Mouse (Mus musculus) left cerebral cortex, adult 18-20 months (tissue): ENCODE results near the gene Kncn. TPM values are rescaled to one million over a fixed set of nuclear protein-coding genes. Genes with fewer than 3 reads are reported as not detected.
A peak's percentile ranks its signal among the peaks of the same experiment; 100 is the strongest.

Experiments used
- DNase-seq, 2 experiments: peaks; one replicate each; pipeline ENCODE4 v3.0.0; 2021 to 2022; ENCODE audit warnings: low spot score in 2 of 2, mixed read lengths in 1 of 2
- total RNA-seq, 2 experiments: library from RNA; stranded (reverse); gene quantifications; 2 replicates each; pipeline ENCODE4 v1.2.3; 2021

Kncn gene
- total RNA-seq, 2 experiments from 2014 or later: 0.28 to 0.30 TPM

DNA sequence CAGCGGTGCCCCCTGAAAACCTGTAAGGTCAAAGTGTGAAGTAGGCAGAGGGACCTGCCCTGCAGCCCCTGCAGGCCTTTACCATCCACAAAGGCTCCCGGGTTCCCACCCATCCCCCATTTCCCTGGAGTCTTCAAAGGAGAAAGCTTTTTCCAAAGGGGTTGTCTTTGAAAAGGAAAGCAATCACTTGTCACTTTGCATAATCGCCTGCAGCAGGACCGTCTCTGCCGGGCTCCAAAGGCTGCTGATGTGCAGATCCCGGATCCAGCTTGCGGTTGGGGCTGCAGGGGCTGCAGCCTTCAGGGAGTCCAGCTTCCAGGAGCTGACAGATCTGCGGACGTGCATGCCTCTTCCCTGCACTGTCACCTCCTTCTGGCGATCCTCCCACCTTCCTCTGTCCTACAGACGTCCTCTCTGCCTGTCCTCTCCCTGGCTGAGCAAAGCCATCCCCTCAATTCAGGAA, 6.0 kb upstream of the Kncn start:
- DNase-seq: no peak

- no peak for DNase-seq
Observed at GRCm38 (mm10) chr4:115878828-115879227, 5.4 kb upstream of the Kncn start.

GRCm38 (mm10) chr4:115881183-115881582, 3.0 kb upstream of the Kncn start:
- DNase-seq: no peak

DNA sequence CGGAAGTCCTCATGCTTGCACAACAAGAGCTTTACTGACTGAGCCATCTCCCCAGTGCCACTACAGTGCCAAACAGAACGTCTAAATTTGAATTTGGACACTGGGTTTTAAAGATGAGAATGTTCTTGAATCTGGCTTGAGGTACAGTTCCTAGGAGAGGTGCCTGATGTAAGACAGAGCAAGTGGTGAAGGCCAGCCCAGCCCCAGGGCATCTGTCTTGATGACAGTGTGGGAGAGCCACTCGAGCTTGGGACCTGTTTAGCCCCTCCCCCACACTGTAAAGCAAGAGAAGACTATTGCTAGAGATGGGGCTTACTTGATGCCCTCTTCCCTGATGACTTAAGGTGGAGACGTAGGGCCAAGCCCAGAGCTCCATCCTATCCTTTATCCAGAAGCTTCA, 2.0 kb upstream of the Kncn start:
- no peak for DNase-seq

- DNase-seq: no peak
Observed at GRCm38 (mm10) chr4:115885846-115886245, 1.6 kb downstream of the Kncn start.

DNA sequence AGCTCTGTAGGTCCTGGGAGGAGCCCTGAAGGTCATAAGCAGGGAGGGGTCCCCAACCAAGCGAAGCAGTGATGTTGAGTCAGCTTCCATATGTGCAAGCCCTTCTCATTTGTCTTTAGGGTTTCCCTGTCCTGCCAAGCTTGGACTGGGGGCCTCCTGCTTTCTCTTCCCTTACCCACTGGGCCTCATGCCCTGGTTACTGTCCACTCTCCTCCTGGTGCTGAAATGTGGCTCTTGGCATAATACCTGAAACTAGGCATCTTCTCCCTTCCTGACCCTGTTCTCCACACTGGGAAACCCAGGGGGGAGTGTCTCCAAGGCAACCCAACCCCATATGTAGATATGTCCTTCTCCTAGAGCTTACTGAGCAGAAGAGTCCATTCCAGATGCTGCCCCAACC, 2.7 kb downstream of the Kncn start:
- no peak for DNase-seq

DNA sequence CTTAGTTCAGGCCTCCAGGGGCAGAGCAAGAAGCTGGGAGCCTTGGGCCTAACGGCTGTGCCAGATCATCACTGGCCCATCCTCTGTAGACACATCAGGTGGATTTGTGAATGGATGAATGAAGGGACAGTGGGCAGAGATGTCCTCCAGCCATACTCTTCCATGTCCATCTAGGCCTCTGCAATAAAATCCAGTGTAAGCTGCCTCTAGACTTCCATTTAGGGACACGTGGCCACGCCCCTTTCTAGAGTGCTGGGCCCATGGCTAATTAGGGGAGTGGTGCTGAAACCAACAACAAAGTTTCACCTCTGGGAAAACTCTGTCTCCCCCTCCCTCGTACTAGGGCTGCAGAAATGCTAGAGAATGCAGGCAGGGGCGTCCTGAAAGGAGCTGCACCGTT, 5.9 kb downstream of the Kncn start:
- DNase-seq: no peak

DNA sequence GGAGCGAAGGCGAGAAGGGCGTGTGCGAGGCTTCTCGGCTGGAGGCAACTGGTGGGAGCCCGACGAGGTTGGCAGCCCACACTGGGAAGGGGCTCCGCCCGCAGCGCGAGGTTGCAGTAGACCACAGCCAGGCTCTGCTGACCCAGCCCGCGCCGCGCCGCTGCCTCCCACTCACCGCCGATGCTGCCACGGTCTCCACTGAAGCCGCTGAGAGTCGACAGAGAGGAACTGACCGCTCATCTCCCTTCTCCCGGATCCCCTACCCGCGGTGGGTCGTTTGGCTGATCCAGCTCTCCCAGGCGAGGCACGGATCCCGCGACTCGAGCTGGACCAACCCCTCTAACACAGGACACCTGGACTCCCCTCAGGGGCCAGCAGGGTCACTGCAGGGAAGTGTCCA, 6.4 kb downstream of the Kncn start, which contains the start of gene 6430628N08Rik:
Gene 6430628N08Rik, plus strand, starts transcription at position 113 of the 400 bp plus-strand sequence.
- no peak for DNase-seq

DNA sequence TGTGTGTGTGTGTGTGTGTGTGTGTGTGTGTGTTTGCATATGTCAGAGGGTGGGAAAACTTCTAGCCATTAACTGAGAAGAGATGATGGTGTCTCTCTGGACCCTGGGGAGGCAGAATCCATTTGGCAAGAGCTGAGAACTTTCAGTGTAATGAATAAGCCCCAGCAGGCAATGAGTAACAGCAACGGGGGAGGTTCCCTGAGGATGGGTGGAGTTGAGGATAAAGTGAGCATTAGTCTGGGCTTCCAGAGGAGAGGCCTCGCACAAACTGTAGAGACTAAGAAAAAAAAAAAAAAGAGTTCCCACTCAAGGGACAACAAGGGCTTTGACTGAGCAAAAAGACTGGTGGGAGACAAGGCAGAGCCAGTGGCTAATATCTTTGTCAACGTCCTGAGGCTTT, 10.1 kb downstream of the Kncn start:
- no peak for DNase-seq

DNA sequence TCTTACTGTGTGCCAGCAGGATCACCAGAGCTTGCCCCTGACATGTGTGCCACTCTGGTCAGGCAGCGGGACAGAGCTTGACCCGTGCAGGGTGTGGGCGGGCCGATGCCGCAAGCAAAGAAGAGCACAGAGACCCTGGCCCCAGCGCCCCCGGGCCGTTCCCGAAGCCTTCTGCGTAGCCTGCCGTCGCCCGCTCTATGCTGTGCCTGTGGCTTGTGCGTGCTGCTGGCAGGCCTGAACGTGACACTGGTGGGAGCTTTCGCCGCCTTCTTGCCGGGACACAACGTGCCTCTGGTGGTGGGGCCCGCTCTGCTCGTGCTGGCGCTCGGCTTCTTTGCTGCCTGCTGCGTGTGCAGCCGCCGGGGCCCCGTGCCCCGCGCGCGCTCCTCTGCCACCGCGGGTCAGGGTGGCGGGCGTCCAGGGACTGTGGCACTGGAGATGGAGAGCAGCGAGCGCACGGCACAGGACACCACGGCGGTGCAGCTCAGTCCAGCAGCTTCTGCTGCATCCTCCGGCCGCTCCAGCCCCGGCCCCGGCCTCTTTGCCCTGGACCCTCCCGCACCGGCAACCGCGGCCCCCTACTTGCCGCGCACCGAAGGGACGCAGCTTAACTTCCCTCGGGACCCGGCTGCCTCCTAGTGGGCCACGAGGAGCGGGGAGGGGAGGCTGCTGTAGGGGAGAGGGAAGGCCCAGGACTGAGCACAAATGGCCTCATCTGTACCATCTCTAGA, 13.9 kb downstream of the Kncn start:
- no peak for DNase-seq

- peak; percentile 84 to 93 for DNase-seq
Observed at GRCm38 (mm10) chr4:115902816-115903215, 18.6 kb downstream of the Kncn start.

GRCm38 (mm10) chr4:115904375-115904774, 20.2 kb downstream of the Kncn start:
- no peak for DNase-seq

GRCm38 (mm10) chr4:115905701-115906100, 21.5 kb downstream of the Kncn start:
- no peak for DNase-seq

GRCm38 (mm10) chr4:115906791-115907190, 22.6 kb downstream of the Kncn start:
- DNase-seq: no peak

DNA sequence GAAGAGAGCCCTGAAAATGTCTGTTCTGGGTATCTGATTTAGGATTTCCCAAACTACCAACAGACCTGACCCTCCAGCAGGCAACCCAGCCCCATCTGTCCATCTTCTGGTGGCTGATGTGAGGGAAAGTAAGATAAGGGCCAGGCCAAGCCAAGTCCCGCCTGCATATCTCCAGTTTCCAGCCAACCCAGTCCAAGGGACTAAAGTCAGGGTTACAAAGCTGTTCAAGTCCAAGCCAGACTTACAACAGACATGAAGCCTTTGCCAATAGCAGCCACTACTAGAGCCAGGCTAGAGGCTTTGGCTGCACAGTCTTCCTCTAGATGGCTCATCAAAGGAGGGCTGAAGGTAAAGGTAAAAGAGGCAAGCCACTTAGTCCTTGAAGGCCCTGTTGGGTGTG, 23.8 kb downstream of the Kncn start:
- DNase-seq: no peak

DNA sequence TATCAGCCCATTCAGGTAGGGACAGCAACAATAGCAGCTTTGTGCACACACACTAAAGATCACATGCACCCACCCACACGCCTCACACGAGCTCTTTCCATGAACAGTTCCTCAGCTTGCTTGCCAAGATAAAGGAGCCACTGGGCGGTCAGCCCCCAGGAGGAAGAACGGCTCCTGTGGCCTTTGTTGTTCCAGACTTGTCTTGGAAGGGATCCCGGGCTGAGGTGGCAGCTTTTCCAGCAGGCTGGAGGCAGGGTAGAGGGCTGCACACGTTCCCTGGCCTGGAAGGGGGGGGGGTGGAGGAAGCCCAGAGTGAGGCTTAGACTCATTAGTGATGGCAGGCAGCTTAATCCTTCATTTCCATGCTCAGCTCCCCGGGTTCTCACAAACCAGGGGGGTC, 24.4 kb downstream of the Kncn start:
- no peak for DNase-seq

DNA sequence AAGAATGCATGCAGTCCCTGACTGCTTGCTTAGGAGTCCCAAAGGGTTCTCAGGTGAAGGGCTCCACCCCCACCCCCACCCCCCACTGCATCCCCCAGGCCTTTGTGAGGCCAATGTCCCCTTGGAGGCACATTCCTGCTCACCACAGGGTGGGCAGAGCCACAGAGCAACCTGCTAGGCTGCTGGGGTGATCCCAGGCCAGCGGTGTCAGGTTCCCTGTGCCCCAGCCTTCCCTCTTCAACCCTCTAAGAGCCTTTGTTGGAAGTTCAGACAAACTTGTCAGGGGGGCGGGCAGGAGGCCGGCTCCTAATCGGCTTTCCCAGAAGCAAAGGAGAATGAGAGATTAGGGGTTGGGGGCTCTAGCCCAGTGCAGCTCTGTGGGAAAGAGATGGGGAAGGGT, 27.4 kb downstream of the Kncn start:
- DNase-seq: no peak

DNA sequence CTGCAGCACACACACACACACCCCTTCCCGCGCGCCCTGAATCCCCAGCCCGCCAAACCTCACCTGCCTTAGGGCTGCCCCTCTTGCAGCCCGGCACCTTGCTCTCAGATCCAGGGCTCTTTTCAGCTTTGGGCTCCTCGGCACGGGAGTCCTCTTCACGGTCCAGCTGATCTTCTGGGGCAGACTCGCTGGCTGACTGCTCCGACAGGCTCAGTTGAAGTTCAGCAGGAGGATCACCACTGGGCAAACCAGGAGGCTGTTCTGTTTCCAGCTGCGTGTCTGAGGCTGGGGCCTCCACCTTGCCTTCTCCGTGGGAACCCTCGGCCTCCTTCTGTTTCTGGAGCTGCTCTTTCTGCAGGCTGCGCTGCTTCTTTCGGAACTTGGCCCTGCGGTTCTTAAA, 35.7 kb downstream of the Kncn start:
- no peak for DNase-seq

DNA sequence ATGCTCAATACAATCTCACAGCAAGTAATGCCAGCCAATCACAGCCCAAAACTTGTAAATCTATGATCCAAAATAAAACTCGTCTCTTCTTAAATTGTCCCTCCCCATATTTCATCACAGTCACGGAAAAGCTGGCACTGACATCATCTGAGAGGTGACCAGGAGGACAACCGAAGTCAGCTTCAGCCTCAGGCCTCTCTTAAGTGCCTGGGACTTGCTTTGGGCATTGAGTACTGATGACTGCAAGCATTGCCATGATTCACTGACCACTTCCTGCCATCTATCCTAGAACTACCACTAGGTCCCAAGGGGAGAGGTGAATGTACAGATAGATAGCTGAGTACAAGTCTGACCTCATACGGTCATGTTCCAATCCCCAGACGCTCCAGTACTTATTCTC, 38.5 kb downstream of the Kncn start:
- no peak for DNase-seq

DNA sequence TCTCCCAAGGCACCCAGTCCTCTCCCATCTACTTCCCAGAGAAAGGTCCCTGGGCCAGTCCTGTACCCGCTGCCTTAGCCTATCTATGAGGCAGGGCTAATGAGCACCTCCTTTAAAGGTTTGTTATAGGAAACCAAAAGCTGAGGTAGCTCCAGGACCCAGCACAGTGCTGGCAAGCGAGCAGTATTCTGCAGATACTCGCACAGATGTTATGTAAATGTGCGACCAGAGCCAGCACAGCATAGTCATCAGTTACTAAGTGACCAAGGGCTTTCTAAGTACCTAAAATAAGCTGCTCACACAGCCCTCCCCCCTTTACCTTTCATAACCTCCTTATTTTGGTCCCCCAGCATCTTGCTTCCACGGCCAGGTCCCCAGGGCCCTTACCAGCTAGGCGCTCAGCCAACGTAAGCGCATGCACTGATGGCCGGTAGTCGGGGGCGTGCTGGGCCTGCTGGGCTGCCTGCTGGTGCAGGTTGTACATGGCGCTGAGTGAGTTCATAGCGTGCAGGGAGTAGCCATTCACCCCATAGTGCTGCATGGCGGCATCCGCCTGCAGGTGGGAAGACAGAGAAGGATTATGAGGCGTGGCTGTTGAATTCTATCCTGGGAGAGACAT, 39.2 kb downstream of the Kncn start:
- DNase-seq: no peak

DNA sequence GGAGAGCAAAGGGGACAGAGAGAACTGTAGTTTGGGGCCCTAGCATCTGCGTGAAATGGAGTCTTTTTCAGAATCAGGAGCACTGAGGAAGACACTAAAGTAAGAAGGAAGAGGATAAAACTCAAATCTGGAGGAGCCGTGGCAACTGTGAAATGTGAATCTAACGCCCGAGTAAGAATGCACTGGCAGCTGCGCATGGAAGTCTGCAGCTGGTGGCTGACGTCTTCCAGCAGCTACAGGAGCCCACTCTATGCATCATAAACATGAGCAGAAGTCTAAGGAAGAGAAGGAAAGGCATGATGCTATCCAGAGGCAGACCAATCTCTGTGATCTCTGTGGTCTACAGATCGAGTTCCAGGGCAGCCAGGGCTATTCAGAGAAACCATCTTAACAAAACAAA, 43.4 kb downstream of the Kncn start:
- DNase-seq: no peak

DNA sequence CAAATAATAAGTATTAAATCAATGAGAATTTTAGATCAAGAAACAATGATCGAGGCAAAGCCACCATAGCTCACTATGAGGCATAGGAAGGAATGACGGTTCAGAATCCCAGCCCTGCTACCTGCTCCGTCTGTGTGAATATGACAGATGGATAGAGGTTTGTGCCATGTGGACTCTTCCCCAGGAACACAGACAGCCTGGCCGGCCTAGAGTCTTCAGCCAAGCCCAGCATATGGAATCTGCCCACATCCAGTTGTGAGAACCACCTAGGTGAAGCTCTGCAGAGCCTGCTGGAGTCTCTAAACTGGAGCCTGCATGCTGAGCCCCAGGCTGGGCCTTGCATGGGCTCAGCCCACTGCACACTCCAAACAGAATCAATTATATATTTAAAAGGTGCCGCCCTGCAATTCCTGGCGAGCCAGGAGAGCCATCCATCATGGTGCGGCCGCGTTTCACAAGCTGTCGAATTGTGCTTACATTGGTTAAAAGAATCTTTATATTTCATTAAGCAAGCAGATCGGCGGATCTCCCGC, 47.4 kb downstream of the Kncn start:
- DNase-seq: no peak
